Mouse (Mus musculus): Measurements from ENCODE around the gene Ssbp3.
A peak's percentile ranks its signal among the peaks of the same experiment; 100 is the strongest.

Ssbp3 gene

GRCm38 (mm10) chr4:106959506-106960302, 49.2 kb downstream of the Ssbp3 start:
- DNase-seq (ENCODE audit: low spot score), result no peak

GRCm38 (mm10) chr4:106960476-106960875, 50.0 kb downstream of the Ssbp3 start:
- no peak for DNase-seq (ENCODE audit: low spot score)

GRCm38 (mm10) chr4:106961321-106961720, 50.8 kb downstream of the Ssbp3 start:
- DNase-seq (ENCODE audit: low spot score), result no peak

GRCm38 (mm10) chr4:106964356-106964755, 53.9 kb downstream of the Ssbp3 start:
- no peak for DNase-seq (ENCODE audit: low spot score)

DNA sequence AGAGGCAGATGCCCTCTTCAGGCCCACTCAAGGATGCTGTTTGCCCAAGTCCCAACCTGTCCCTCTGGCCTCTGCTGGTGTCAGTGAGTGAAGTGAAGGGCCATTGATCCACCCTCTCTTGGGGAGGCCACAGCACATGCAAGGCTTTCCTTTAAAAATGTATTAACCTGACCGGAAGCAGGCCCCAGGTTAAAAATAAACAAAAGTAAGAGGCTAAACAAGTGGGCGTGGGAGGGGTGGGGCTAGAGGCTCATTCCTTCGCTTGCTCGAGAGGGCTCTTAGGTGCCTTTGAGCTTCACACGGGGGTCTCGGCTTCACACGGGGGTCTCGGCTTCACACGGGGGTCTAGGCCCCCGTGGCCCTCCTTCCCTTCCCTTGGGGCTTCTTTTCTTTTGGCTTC, 54.5 kb downstream of the Ssbp3 start:
- no peak for DNase-seq (ENCODE audit: low spot score)

DNA sequence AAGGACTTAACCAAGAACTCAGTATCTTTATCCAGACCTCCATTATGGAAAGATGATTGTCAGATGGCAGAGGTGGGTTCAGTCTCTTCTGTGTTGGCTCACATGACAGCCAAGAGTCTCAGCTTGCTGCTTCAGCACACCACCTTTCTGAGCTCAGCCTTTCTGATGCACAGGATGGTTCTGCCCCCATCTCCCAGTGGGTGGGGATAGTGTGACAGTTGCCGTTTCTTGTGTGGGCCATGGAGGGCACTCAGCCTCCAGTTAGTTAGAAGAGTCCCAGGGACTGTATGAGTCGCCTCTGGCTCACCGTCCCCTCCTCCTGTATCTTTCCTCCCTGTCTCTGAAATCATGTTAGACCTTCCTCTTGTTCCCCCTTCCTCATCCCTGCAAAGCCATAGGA, 55.9 kb downstream of the Ssbp3 start:
- no peak for DNase-seq (ENCODE audit: low spot score)

GRCm38 (mm10) chr4:106968910-106969309, 58.4 kb downstream of the Ssbp3 start:
- DNase-seq (ENCODE audit: low spot score), result no peak

DNA sequence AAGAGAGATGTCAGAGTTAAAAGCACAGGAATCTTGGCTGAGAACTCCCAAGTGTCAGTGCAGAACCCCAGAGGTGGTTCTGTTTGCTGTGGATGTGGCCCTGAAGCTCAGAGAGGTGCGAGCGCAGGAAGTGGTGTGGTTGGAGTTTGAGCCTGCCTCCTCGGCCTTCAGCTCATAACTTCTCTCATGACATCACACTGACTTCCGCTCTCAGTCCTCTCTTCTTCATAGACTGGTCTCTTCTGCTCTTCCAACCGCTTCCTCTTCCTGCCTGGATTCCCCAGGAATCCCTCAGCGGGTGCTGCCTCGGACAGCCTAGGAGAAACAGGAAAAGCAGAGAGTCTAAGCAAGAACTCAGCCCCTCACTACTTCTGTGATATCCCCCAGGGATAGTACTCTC, 60.3 kb downstream of the Ssbp3 start:
- no peak for DNase-seq (ENCODE audit: low spot score)

GRCm38 (mm10) chr4:106972061-106972460, 61.6 kb downstream of the Ssbp3 start:
- no peak for DNase-seq (ENCODE audit: low spot score)

DNA sequence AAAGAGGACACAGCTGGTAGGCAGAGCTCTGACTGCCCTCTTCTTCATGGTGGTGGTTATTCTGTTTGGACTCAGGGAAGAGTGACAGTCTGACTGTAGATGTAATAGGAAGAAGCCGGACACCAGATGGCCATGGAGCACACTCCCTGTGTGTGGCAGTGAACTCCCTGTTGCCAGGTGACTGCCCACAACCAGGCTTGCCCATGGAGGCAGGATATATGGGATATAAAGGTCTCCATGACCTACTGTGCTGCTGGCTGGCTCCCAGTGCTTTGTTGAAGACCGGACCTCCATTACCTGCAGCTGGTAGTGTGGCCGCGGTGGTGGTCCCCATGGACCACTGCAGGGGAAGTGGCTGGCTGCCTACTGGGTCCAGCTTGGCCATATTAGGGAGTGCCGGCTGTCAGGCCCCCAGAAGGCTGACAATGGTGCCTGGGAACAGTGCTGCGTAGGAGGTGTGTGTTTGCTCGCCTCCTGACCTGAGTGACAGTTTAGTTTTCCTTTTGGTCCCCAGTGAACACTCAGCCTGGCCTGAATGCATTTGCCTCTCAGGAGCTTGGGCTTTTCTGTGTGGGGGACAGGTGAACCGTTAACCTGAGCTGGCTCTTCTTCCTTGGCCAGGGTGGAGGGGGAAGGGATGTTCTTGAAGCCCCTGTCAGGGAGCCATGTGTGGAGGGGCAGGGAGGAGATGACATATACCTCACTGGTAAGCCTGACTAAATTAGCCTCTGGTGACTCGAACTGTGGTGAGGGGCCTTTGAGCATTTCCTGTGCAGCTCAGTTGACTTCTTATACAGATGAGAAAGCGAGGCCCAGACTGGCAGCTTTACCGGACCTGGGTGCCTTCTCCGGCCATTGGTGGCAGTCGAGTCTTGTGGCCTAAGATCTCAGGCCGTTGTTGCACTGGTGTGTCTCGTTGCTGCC, 62.2 kb downstream of the Ssbp3 start:
- DNase-seq (ENCODE audit: low spot score), result peak; percentile 32

GRCm38 (mm10) chr4:106975324-106975723, 64.8 kb downstream of the Ssbp3 start:
- no peak for DNase-seq (ENCODE audit: low spot score)

GRCm38 (mm10) chr4:106975890-106976289, 65.4 kb downstream of the Ssbp3 start:
- no peak for DNase-seq (ENCODE audit: low spot score)

GRCm38 (mm10) chr4:106976576-106976975, 66.1 kb downstream of the Ssbp3 start:
- DNase-seq (ENCODE audit: low spot score), result no peak

DNA sequence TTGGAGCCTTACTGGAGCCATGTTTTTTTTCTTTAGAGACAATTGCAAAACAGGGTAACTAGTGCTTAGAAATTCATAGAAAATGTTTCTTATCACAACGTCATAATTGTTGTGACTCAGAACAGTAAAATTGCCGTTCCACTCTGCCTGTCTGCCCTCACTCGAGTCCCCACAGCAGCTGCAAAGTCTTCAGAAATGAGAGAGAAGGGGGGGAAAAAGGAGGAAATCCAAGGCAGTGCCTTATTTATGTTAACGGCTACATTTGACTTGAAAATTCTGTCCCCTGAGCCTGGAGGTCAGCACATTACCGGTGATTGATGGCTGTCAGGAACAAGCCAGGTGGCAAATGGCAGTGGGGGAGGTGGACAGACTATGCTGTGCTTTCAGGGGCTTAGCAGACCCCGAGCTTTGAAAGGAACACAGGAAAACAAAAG, 66.7 kb downstream of the Ssbp3 start:
- no peak for DNase-seq (ENCODE audit: low spot score)

DNA sequence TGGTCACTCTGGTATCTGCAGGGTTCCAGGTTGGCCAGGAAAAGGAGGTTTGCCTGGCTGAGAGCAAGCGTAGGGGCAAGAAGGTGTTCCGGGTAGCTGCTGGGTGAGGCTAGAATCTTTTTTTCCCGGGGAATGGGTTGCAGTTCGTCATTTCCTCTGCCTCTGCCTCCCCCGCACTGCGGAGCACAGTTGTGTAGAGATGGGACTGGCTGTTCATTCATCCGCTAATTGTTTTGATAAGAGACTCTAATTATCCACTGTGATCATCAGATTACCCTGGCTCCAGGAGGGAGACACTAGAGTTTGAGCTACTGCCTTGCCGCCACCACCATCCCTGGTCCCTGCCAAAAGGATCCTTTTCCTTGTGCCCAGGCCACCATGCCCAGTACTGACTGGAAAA, 67.9 kb downstream of the Ssbp3 start:
- DNase-seq (ENCODE audit: low spot score), result no peak

DNA sequence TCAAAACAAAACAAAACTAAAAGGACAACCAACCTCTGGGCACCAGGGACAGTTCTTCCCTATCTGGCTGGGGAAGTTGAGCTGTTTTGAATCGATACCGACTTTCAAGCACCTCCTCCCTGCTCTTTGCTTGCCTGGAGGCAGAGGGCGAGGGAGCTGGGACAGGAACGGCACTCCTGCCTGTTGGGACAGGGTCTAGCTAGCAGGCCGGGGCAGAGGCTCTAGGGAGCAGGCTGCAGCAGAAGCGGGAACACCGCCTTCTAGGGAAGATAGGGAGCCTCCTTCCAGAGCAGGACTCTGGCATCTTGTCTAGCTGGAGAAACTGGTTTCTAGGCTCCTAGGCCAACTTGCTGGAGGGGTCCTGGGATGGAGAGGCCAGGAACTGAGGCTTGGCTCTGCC, 70.2 kb downstream of the Ssbp3 start:
- no peak for DNase-seq (ENCODE audit: low spot score)

GRCm38 (mm10) chr4:106981385-106982103, 71.0 kb downstream of the Ssbp3 start:
- no peak for DNase-seq (ENCODE audit: low spot score)

DNA sequence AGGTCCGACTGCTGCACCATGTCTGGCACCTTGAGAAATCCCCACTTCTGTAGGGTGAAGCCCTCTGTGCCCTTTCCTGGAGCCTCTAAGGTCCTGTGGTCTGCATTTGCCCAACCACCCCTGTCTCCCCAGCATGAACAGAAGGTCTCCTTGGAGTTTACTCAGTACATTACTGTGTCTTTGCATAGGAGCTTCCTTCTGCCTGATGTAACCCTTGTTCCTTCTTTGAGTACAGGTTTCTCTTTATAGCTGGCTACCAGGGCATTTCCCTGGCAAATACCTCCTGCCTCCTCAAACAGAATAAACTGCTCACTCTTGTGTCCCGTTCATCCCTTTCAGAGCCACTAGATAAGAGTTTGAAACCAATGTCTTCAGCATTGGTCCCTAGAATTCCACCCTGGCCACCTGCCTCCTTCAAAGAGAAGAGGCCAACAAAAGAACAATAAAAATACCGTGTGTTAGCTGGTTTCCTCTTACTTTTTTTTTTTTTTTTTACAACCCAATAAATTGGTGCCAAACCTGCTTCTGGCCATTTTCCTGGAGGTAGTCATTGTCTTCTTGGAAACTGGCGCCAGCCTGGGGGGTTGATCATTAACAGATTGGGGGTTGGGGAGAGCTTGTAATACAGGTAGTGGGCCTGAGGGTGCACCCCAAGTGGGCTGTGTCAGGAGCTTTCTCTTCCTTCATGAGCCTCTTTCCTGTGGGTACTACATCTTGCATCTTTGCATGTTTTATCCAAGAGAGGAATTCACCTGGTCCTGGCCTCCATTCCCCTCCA, 72.0 kb downstream of the Ssbp3 start:
- DNase-seq (ENCODE audit: low spot score), result no peak

DNA sequence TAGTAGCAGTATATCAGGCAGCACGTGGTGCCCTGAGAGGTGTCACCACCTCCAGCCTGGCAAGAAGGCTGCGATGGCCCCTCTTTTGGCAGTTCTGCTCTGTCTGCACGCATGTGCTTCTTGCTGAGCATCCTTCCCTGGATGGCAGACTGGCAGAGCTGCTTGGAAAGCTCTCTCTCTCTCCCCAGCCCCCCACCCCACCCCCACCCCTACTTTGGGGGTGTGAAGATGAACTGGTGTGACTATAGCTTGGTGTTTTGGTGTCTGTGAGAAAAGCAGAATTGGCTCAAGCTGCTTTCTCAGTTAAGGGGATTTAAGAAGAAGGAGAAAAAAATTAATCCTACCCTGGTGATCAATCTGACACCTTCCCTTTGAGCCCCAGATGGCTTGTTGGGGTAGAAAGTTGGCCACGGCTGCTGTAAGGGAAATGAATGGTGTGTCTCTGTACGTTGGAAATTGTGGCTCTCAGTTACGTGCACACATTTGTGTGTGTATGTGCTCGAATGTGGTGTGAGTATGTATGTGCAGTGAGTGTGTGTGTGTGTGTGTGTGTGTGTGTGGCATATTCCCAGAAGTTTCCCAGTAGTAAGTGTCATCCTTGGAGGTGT, 73.5 kb downstream of the Ssbp3 start:
- DNase-seq (ENCODE audit: low spot score), result no peak

- DNase-seq (ENCODE audit: low spot score), result no peak
These were observed 74.8 kb downstream of the Ssbp3 start for GRCm38 (mm10) chr4:106985289-106985688.
